Mouse (Mus musculus) embryonic facial prominence, embryonic 15.5 days (tissue): ENCODE results near the gene Olfr1392. TPM values are rescaled to one million over a fixed set of nuclear protein-coding genes. Genes with fewer than 3 reads are reported as not detected.
"Not testable (repeated sequence)": the region's sequence is repeated elsewhere in the genome, so short reads cannot be mapped to it uniquely, and the experiment has no call there.

Source experiments
- ATAC-seq: fragments of 200-750 bp; cut with Nextera tagmentation; 2 replicates; pipeline ENCODE4 v1.8.0; 2017; ENCODE audit warnings: low read depth, moderate TSS enrichment; ENCODE audit not compliant: insufficient number of reproducible peaks, low FRiP score, low TSS enrichment
- H3K27ac ChIP-seq: fragments of 300-500 bp; sonication (generic); replicated peaks from 2 replicates; pipeline ENCODE4 v1.5.1; 2015; ENCODE audit warnings: mild to moderate bottlenecking, inconsistent platforms
- H3K27me3 ChIP-seq: fragments of 300-500 bp; sonication (generic); 2 replicates; pipeline ENCODE4 v1.6.1; 2015; ENCODE audit warnings: inconsistent platforms
- H3K36me3 ChIP-seq: fragments of 300-500 bp; sonication (generic); 2 replicates; pipeline ENCODE4 v1.6.1; 2015; ENCODE audit warnings: mild to moderate bottlenecking, inconsistent platforms
- H3K4me1 ChIP-seq: fragments of 300-500 bp; sonication (generic); 2 replicates; pipeline ENCODE4 v1.6.1; 2015; ENCODE audit warnings: inconsistent platforms
- H3K4me2 ChIP-seq: fragments of 300-500 bp; sonication (generic); replicated peaks from 2 replicates; pipeline ENCODE4 v1.6.1; 2015; ENCODE audit warnings: mild to moderate bottlenecking, inconsistent platforms
- H3K4me3 ChIP-seq: fragments of 300-500 bp; sonication (generic); replicated peaks from 2 replicates; pipeline ENCODE4 v1.5.1; 2015; ENCODE audit warnings: mild to moderate bottlenecking, inconsistent platforms
- H3K9ac ChIP-seq: fragments of 300-500 bp; sonication (generic); 2 replicates; pipeline ENCODE4 v1.6.1; 2015; ENCODE audit warnings: inconsistent platforms
- H3K9me3 ChIP-seq: fragments of 300-500 bp; sonication (generic); replicated peaks from 2 replicates; pipeline ENCODE4 v1.6.1; 2016; ENCODE audit warnings: inconsistent platforms
- WGBS: fragments of 180-500 bp; shearing (Covaris S2); methylation state at CpG from one replicate; pipeline ENCODE4 v1.1.7; 2015; 5-methylcytosine and 5-hydroxymethylcytosine counted together
- polyA plus RNA-seq: library from polyadenylated mRNA; unstranded; fragments of >200 nt; fragmentation: Nextera tagmentation; extraction: Ambion mirVana; gene quantifications from 2 replicates; pipeline ENCODE4 v1.2.1, GENCODE M21; 2015

Olfr1392 gene
- polyA plus RNA-seq, 1 experiment from 2014 or later: not detected

- H3K9me3 ChIP-seq: no peaks in the 10 kb centered on the region
- no peak overlapping the region for H3K27ac ChIP-seq
- no peak overlapping the region for H3K9ac ChIP-seq
- no peaks in the 10 kb centered on the region for H3K4me1 ChIP-seq
- no peak overlapping the region for H3K4me2 ChIP-seq
- no peak overlapping the region for H3K4me3 ChIP-seq
- WGBS: 79% methylated on average over 15 of the region's 15 CpGs
- H3K27me3 ChIP-seq: no peaks in the 10 kb centered on the region
- no peak for ATAC-seq
- peaks cover 6% of the 10 kb centered on the region for H3K36me3 ChIP-seq
Observed at GRCm38 (mm10) chr11:49267970-49268579, 17.0 kb upstream of the Olfr1392 start.

- H3K4me2 ChIP-seq: no peak overlapping the region
- H3K27ac ChIP-seq: no peak overlapping the region
- no peak overlapping the region for H3K9ac ChIP-seq
- H3K9me3 ChIP-seq: no peaks in the 10 kb centered on the region
- no peak overlapping the region for H3K4me3 ChIP-seq
- 94% methylated on average over 9 of the region's 9 CpGs for WGBS
- no peak for ATAC-seq
- no peaks in the 10 kb centered on the region for H3K27me3 ChIP-seq
- peaks cover 2% of the 10 kb centered on the region; the same call in 1 of the 2 replicates for H3K36me3 ChIP-seq
- H3K4me1 ChIP-seq: no peaks in the 10 kb centered on the region
Observed at GRCm38 (mm10) chr11:49269761-49270160, 15.3 kb upstream of the Olfr1392 start.

- H3K4me3 ChIP-seq: no peak overlapping the region
- 85% methylated on average over 4 of the region's 4 CpGs for WGBS
- H3K9me3 ChIP-seq: no peaks in the 10 kb centered on the region
- H3K27me3 ChIP-seq: no peaks in the 10 kb centered on the region
- no peaks in the 10 kb centered on the region for H3K36me3 ChIP-seq
- H3K4me2 ChIP-seq: no peak overlapping the region
- H3K27ac ChIP-seq: no peak overlapping the region
- ATAC-seq: no peak
- H3K9ac ChIP-seq: no peak overlapping the region
- no peaks in the 10 kb centered on the region for H3K4me1 ChIP-seq
Observed at GRCm38 (mm10) chr11:49270368-49270767, 14.7 kb upstream of the Olfr1392 start.

- Histone ChIP-seq H3K36me3 (no peaks in the 10 kb centered on the region), H3K9ac (no peak overlapping the region), H3K4me1 (no peaks in the 10 kb centered on the region), H3K27ac (no peak overlapping the region), H3K4me2 (no peak overlapping the region), H3K4me3 (no peak overlapping the region), H3K27me3 (no peaks in the 10 kb centered on the region), H3K9me3 (no peaks in the 10 kb centered on the region)
- ATAC-seq: no peak; the same call in 1 of the 2 replicates
- WGBS: 27% methylated on average over 7 of the region's 7 CpGs
Observed at GRCm38 (mm10) chr11:49271334-49271733, 13.7 kb upstream of the Olfr1392 start.

GRCm38 (mm10) chr11:49273834-49274519 is 11.1 kb upstream of the Olfr1392 start:
- no peaks in the 10 kb centered on the region for H3K27me3 ChIP-seq
- no peak for ATAC-seq

GRCm38 (mm10) chr11:49278222-49278621 is 6.9 kb upstream of the Olfr1392 start, which contains the start of gene Olfr1393:
Gene Olfr1393, plus strand, starts transcription at chr11:49278304.
- no peak for ATAC-seq
- H3K9me3 ChIP-seq: no peaks in the 10 kb centered on the region
- H3K9ac ChIP-seq: no peak within 1 kb of the TSS
- no peaks in the 10 kb centered on the region for H3K4me1 ChIP-seq
- no peaks in the 10 kb centered on the region for H3K36me3 ChIP-seq
- H3K4me3 ChIP-seq: no peak within 1 kb of the TSS
- no peaks in the 10 kb centered on the region for H3K27me3 ChIP-seq
- 79% methylated on average over 3 of the region's 3 CpGs for whole genome bisulfite sequencing
- no peak within 1 kb of the TSS for H3K27ac ChIP-seq
- H3K4me2 ChIP-seq: no peak within 1 kb of the TSS

More at GRCm38 (mm10) chr11:49273834-49274519, 11.1 kb upstream of the Olfr1392 start:
- H3K4me3 ChIP-seq: no peak overlapping the region
- H3K36me3 ChIP-seq: no peaks in the 10 kb centered on the region
- H3K9me3 ChIP-seq: no peaks in the 10 kb centered on the region
- H3K4me2 ChIP-seq: no peak overlapping the region
- H3K27ac ChIP-seq: no peak overlapping the region
- H3K4me1 ChIP-seq: no peaks in the 10 kb centered on the region
- WGBS: 56% methylated on average over 11 of the region's 11 CpGs
- no peak overlapping the region for H3K9ac ChIP-seq

- 69% methylated on average over 2 of the region's 2 CpGs for WGBS
- no peaks in the 10 kb centered on the region for H3K27me3 ChIP-seq
- no peak overlapping the region for H3K4me3 ChIP-seq
- H3K4me2 ChIP-seq: no peak overlapping the region
- H3K36me3 ChIP-seq: no peaks in the 10 kb centered on the region
- ATAC-seq: no peak
- no peak overlapping the region for H3K9ac ChIP-seq
- no peaks in the 10 kb centered on the region for H3K9me3 ChIP-seq
- no peaks in the 10 kb centered on the region for H3K4me1 ChIP-seq
- H3K27ac ChIP-seq: no peak overlapping the region
Observed at GRCm38 (mm10) chr11:49287251-49287650, 2.2 kb downstream of the Olfr1392 start.

GRCm38 (mm10) chr11:49292777-49293176 is 7.7 kb downstream of the Olfr1392 start:
- H3K36me3 ChIP-seq: no peaks in the 10 kb centered on the region

GRCm38 (mm10) chr11:49304441-49304840 is 19.4 kb downstream of the Olfr1392 start, which contains the start of gene Olfr10:
Gene Olfr10, plus strand, starts transcription at chr11:49304741.
- Histone ChIP-seq H3K4me3 (no peak within 1 kb of the TSS), H3K27me3 (no peaks in the 10 kb centered on the region), H3K9me3 (no peaks in the 10 kb centered on the region), H3K9ac (no peak within 1 kb of the TSS), H3K36me3 (no peaks in the 10 kb centered on the region), H3K4me2 (no peak within 1 kb of the TSS), H3K4me1 (no peaks in the 10 kb centered on the region), H3K27ac (no peak within 1 kb of the TSS)
- no peak for ATAC-seq

More at GRCm38 (mm10) chr11:49292777-49293176, 7.7 kb downstream of the Olfr1392 start:
- no peak overlapping the region for H3K27ac ChIP-seq
- ATAC-seq: no peak
- no peaks in the 10 kb centered on the region for H3K27me3 ChIP-seq
- H3K4me3 ChIP-seq: no peak overlapping the region
- H3K4me2 ChIP-seq: no peak overlapping the region
- 55% methylated on average over 3 of the region's 3 CpGs for WGBS
- H3K4me1 ChIP-seq: no peaks in the 10 kb centered on the region
- H3K9ac ChIP-seq: no peak overlapping the region
- no peaks in the 10 kb centered on the region for H3K9me3 ChIP-seq

GRCm38 (mm10) chr11:49308547-49308946 is 23.5 kb downstream of the Olfr1392 start:
- not testable (repeated sequence) for H3K9ac ChIP-seq, ATAC-seq, H3K9me3 ChIP-seq, H3K27ac ChIP-seq, H3K4me3 ChIP-seq, H3K27me3 ChIP-seq, H3K4me1 ChIP-seq, H3K36me3 ChIP-seq, H3K4me2 ChIP-seq
- WGBS: 79% methylated on average over 5 of the region's 5 CpGs

GRCm38 (mm10) chr11:49322442-49322841 is 37.4 kb downstream of the Olfr1392 start, which contains the start of gene Olfr1391:
Gene Olfr1391, plus strand, starts transcription at chr11:49322742.
- Histone ChIP-seq H3K9me3 (no peaks in the 10 kb centered on the region), H3K4me3 (no peak within 1 kb of the TSS), H3K9ac (no peak within 1 kb of the TSS), H3K4me2 (no peak within 1 kb of the TSS), H3K36me3 (no peaks in the 10 kb centered on the region), H3K27ac (no peak within 1 kb of the TSS), H3K4me1 (no peaks in the 10 kb centered on the region), H3K27me3 (no peaks in the 10 kb centered on the region)
- WGBS: 69% methylated on average over 2 of the region's 2 CpGs
- no peak for ATAC-seq
